Mouse (Mus musculus): ENCODE data around the gene Pbp2. TPM values are rescaled to one million over a fixed set of nuclear protein-coding genes. Genes with fewer than 3 reads are reported as not detected.

Gene Pbp2
- polyA plus RNA-seq, 1 experiment from 2014 or later: not detected

- no peak overlapping the region for H3K4me3 ChIP-seq (replicated peaks; ENCODE audit: low read depth, low read length)
- no peak for ATAC-seq (ENCODE audit: low FRiP score, low TSS enrichment)
- no peaks in the 10 kb centered on the region for H3K36me3 ChIP-seq (ENCODE audit: control insufficient read depth, insufficient read depth, low read length)
- H3K4me2 ChIP-seq (ENCODE audit: low read length): no peak overlapping the region
- H3K4me1 ChIP-seq (ENCODE audit: control insufficient read depth, insufficient read depth, low read length): 0 out of 2 replicates have a peak, but pooled peaks cover 3% of the 10 kb centered on the region
- DNase-seq: no peak
- 96% methylated on average over 6 of the region's 6 CpGs for WGBS
- no peaks in the 10 kb centered on the region for H3K9me3 ChIP-seq (ENCODE audit: control insufficient read depth, low read length)
- no peak overlapping the region for H3K9ac ChIP-seq (replicated peaks; ENCODE audit: low read length)
- no peaks in the 10 kb centered on the region for H3K27me3 ChIP-seq (ENCODE audit: control insufficient read depth, insufficient read depth, low read length)
- H3K27ac ChIP-seq (replicated peaks; ENCODE audit: low read depth, low read length): no peak overlapping the region
Measured at GRCm38 (mm10) chr6:135273066-135273465, 37.1 kb downstream of the Pbp2 start.

DNA sequence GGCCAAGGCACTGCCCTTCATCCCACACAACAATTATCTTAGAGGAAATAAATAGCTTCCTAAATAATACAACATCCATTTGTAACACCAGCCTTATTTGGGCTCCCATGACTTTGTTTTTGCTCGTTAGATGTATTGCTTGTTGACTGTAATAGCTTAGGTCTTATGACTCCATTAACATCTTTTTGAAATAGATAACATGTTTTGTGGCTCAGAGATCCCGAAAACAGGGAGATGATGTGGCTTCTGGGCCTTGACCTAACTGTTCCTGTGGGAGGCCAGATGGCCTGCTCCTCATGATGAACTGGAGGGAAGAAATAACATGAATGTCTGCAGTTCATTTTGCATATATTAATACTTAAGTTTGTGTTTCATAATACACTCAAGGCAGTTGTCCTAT lies 38.4 kb downstream of the Pbp2 start:
- ATAC-seq (ENCODE audit: low FRiP score, low TSS enrichment) (no peak), DNase-seq (no peak)
- Histone ChIP-seq H3K4me2 (ENCODE audit: low read length) (no peak overlapping the region), H3K9ac (replicated peaks; ENCODE audit: low read length) (no peak overlapping the region), H3K27ac (replicated peaks; ENCODE audit: low read depth, low read length) (no peak overlapping the region), H3K4me3 (replicated peaks; ENCODE audit: low read depth, low read length) (no peak overlapping the region), H3K4me1 (ENCODE audit: control insufficient read depth, insufficient read depth, low read length) (0 out of 2 replicates have a peak, but pooled peaks cover 3% of the 10 kb centered on the region), H3K27me3 (ENCODE audit: control insufficient read depth, insufficient read depth, low read length) (no peaks in the 10 kb centered on the region), H3K36me3 (ENCODE audit: control insufficient read depth, insufficient read depth, low read length) (no peaks in the 10 kb centered on the region), H3K9me3 (ENCODE audit: control insufficient read depth, low read length) (no peaks in the 10 kb centered on the region)
- WGBS: 61% methylated on average over 2 of the region's 2 CpGs

- no peak overlapping the region for H3K27ac ChIP-seq (replicated peaks; ENCODE audit: low read depth, low read length)
- no peak overlapping the region for H3K9ac ChIP-seq (replicated peaks; ENCODE audit: low read length)
- 20% methylated on average over 6 of the region's 6 CpGs for WGBS
- DNase-seq (no peak), ATAC-seq (ENCODE audit: low FRiP score, low TSS enrichment) (no peak)
- no peaks in the 10 kb centered on the region for H3K9me3 ChIP-seq (ENCODE audit: control insufficient read depth, low read length)
- H3K4me3 ChIP-seq (replicated peaks; ENCODE audit: low read depth, low read length): no peak overlapping the region
- no peaks in the 10 kb centered on the region for H3K36me3 ChIP-seq (ENCODE audit: control insufficient read depth, insufficient read depth, low read length)
- H3K4me2 ChIP-seq (ENCODE audit: low read length): no peak overlapping the region
- H3K4me1 ChIP-seq (ENCODE audit: control insufficient read depth, insufficient read depth, low read length): 0 out of 2 replicates have a peak, but pooled peaks cover 3% of the 10 kb centered on the region
- no peaks in the 10 kb centered on the region for H3K27me3 ChIP-seq (ENCODE audit: control insufficient read depth, insufficient read depth, low read length)
Measured at GRCm38 (mm10) chr6:135269626-135270025, 40.6 kb downstream of the Pbp2 start.

DNA sequence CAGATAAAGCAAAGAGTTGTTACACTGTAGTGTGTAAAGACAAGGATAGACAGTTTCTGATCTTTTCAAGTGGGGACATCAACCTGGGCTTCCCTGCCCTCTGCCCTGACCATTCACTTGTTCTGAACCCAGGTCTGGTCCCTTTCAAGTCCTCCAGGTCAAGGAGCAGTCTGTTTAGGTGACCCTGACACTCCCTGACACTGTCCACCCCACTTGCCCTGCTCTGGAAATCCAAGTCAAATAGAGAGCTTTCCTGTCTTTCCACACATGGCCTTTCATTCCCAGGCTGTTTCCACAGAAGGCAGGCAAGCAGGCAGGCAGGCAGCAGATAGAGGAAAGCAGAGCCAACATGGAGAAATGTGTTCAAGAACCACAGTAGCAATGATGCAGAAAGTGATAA lies 41.8 kb downstream of the Pbp2 start:
- no peak for DNase-seq
- H3K27me3 ChIP-seq (ENCODE audit: control insufficient read depth, insufficient read depth, low read length): no peaks in the 10 kb centered on the region
- ATAC-seq (ENCODE audit: low FRiP score, low TSS enrichment): no peak
- H3K27ac ChIP-seq (replicated peaks; ENCODE audit: low read depth, low read length): no peak overlapping the region
- H3K4me1 ChIP-seq (ENCODE audit: control insufficient read depth, insufficient read depth, low read length): 0 out of 2 replicates have a peak, but pooled peaks cover 3% of the 10 kb centered on the region
- no peaks in the 10 kb centered on the region for H3K9me3 ChIP-seq (ENCODE audit: control insufficient read depth, low read length)
- H3K36me3 ChIP-seq (ENCODE audit: control insufficient read depth, insufficient read depth, low read length): no peaks in the 10 kb centered on the region
- no peak overlapping the region for H3K4me2 ChIP-seq (ENCODE audit: low read length)
- H3K9ac ChIP-seq (replicated peaks; ENCODE audit: low read length): no peak overlapping the region
- no peak overlapping the region for H3K4me3 ChIP-seq (replicated peaks; ENCODE audit: low read depth, low read length)

DNA sequence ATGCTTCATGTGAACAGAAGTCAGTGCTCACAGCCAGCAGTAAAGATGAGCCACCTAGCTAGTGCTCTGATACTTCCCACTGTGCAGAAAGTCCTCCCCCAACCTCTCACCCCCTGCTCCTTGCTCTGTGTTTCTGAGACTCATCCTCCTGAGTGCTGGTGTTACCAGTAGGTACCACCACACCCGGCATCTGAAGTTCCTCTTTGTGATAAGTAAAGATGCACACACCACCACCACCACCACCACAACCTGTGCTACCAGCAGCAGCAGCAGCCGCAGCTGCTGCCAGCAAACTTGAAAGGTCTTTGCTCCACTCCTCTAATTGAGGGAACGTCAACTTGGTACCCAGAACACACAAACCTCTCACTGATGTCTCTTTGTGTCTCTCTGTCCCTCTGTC lies 43.0 kb downstream of the Pbp2 start:
- 90% methylated on average over 3 of the region's 3 CpGs for WGBS
- Histone ChIP-seq H3K27me3 (ENCODE audit: control insufficient read depth, insufficient read depth, low read length) (no peaks in the 10 kb centered on the region), H3K4me3 (replicated peaks; ENCODE audit: low read depth, low read length) (no peak overlapping the region), H3K36me3 (ENCODE audit: control insufficient read depth, insufficient read depth, low read length) (no peaks in the 10 kb centered on the region), H3K9me3 (ENCODE audit: control insufficient read depth, low read length) (no peaks in the 10 kb centered on the region), H3K4me2 (ENCODE audit: low read length) (no peak overlapping the region), H3K4me1 (ENCODE audit: control insufficient read depth, insufficient read depth, low read length) (0 out of 2 replicates have a peak, but pooled peaks cover 3% of the 10 kb centered on the region), H3K9ac (replicated peaks; ENCODE audit: low read length) (no peak overlapping the region), H3K27ac (replicated peaks; ENCODE audit: low read depth, low read length) (no peak overlapping the region)
- DNase-seq (no peak), ATAC-seq (ENCODE audit: low FRiP score, low TSS enrichment) (no peak)

DNA sequence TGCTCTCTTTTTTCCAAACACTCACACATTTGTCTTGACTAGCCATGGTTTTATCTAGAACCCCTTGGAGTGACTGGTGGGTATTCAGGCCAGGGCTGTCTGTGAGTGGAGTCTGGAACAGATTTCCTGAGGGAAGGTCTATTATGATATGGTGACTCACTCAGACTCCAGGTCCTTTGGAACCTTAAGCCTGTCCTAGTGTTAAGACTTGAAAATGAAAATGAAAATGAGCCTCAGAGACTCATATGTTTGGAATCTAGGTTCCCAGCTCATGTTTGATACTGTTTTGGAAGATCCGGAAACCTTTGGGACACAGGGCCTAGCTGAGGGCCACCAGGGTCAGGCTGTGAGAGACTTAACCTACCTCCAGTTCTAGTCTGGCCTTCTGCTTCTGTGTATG lies 44.1 kb downstream of the Pbp2 start:
- Histone ChIP-seq H3K4me3 (replicated peaks; ENCODE audit: low read depth, low read length) (no peak overlapping the region), H3K27ac (replicated peaks; ENCODE audit: low read depth, low read length) (no peak overlapping the region), H3K9me3 (ENCODE audit: control insufficient read depth, low read length) (no peaks in the 10 kb centered on the region), H3K4me2 (ENCODE audit: low read length) (no peak overlapping the region), H3K4me1 (ENCODE audit: control insufficient read depth, insufficient read depth, low read length) (0 out of 2 replicates have a peak, but pooled peaks cover 3% of the 10 kb centered on the region), H3K27me3 (ENCODE audit: control insufficient read depth, insufficient read depth, low read length) (no peaks in the 10 kb centered on the region), H3K36me3 (ENCODE audit: control insufficient read depth, insufficient read depth, low read length) (no peaks in the 10 kb centered on the region), H3K9ac (replicated peaks; ENCODE audit: low read length) (no peak overlapping the region)
- 94% methylated on average over 1 of the region's 1 CpGs for WGBS
- DNase-seq (no peak), ATAC-seq (ENCODE audit: low FRiP score, low TSS enrichment) (no peak)

DNA sequence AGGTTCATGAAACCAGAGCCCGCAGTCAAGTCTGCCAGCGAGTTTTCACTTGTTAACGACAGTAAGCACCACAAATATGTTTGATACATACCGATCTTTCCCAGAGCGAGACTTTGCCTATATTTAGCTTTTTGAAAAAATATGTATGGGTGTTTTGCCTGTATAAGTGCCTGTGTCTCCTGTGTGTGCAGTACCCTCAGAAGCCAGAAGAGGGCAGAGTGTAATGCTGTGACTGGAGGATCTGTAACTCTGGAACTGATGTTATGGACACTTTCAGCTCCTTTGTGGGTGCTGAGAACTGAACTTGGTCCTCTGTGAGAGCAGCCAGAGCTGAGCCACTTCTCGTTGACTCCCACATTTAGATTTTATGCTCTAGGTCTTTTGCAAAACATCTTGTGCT lies 46.1 kb downstream of the Pbp2 start:
- DNase-seq (no peak), ATAC-seq (ENCODE audit: low FRiP score, low TSS enrichment) (no peak)
- H3K9ac ChIP-seq (replicated peaks; ENCODE audit: low read length): no peak overlapping the region
- H3K27me3 ChIP-seq (ENCODE audit: control insufficient read depth, insufficient read depth, low read length): no peaks in the 10 kb centered on the region
- no peaks in the 10 kb centered on the region for H3K36me3 ChIP-seq (ENCODE audit: control insufficient read depth, insufficient read depth, low read length)
- H3K4me2 ChIP-seq (ENCODE audit: low read length): no peak overlapping the region
- no peaks in the 10 kb centered on the region for H3K9me3 ChIP-seq (ENCODE audit: control insufficient read depth, low read length)
- H3K4me1 ChIP-seq (ENCODE audit: control insufficient read depth, insufficient read depth, low read length): no peaks in the 10 kb centered on the region
- H3K27ac ChIP-seq (replicated peaks; ENCODE audit: low read depth, low read length): no peak overlapping the region
- no peak overlapping the region for H3K4me3 ChIP-seq (replicated peaks; ENCODE audit: low read depth, low read length)
- WGBS: 97% methylated on average over 6 of the region's 6 CpGs

DNA sequence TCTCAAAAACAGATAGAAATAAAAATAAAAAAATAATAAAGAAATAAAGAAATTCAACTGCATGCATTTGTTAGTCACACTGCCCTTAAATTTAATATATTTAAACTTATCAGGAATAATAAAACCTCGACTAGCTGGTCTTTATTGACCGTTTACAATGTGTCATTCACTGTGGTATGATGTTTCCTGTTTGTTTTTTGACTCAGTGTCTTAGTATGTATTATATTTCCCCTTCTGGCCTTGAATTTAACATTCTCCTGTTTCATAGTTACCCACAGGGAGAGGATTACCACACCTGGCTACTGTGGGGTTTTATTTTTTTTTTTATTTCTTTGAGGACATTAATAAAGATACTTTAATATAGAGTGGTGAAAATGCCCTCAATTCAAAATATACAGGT lies 47.6 kb downstream of the Pbp2 start:
- Histone ChIP-seq H3K4me3 (replicated peaks; ENCODE audit: low read depth, low read length) (no peak overlapping the region), H3K27ac (replicated peaks; ENCODE audit: low read depth, low read length) (no peak overlapping the region), H3K9me3 (ENCODE audit: control insufficient read depth, low read length) (no peaks in the 10 kb centered on the region), H3K9ac (replicated peaks; ENCODE audit: low read length) (no peak overlapping the region), H3K4me1 (ENCODE audit: control insufficient read depth, insufficient read depth, low read length) (no peaks in the 10 kb centered on the region), H3K36me3 (ENCODE audit: control insufficient read depth, insufficient read depth, low read length) (no peaks in the 10 kb centered on the region), H3K4me2 (ENCODE audit: low read length) (no peak overlapping the region), H3K27me3 (ENCODE audit: control insufficient read depth, insufficient read depth, low read length) (no peaks in the 10 kb centered on the region)
- WGBS: 80% methylated on average over 2 of the region's 2 CpGs
- no peak for ATAC-seq (ENCODE audit: low FRiP score, low TSS enrichment)
- no peak for DNase-seq

DNA sequence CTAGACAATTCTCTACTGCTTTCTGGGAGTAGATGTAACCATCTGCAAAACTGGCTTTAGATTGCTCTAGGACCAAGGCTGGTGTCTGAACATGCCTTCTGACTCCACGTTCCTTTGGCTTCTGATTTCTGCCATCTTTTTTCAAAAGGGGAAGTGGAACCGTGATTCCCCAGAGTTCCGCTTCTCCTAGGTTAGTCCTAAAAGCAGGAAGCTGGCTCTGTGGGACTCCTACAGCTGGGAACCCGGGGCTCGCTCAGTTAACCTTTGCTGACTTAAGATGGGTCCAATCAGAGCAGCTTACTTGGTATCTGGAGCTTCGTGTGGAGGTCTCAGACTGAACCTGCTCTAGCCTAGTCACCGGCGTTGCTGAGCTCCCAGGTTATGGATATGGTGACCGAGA lies 49.1 kb downstream of the Pbp2 start:
- Histone ChIP-seq H3K27me3 (ENCODE audit: control insufficient read depth, insufficient read depth, low read length) (no peaks in the 10 kb centered on the region), H3K9ac (replicated peaks; ENCODE audit: low read length) (no peak overlapping the region), H3K36me3 (ENCODE audit: control insufficient read depth, insufficient read depth, low read length) (no peaks in the 10 kb centered on the region), H3K4me3 (replicated peaks; ENCODE audit: low read depth, low read length) (no peak overlapping the region), H3K9me3 (ENCODE audit: control insufficient read depth, low read length) (no peaks in the 10 kb centered on the region), H3K27ac (replicated peaks; ENCODE audit: low read depth, low read length) (no peak overlapping the region), H3K4me2 (ENCODE audit: low read length) (no peak overlapping the region), H3K4me1 (ENCODE audit: control insufficient read depth, insufficient read depth, low read length) (no peaks in the 10 kb centered on the region)
- WGBS: 94% methylated on average over 9 of the region's 9 CpGs
- DNase-seq: no peak
- ATAC-seq (ENCODE audit: low FRiP score, low TSS enrichment): no peak

Measured in midbrain, embryonic 14.5 days (tissue).